Mouse (Mus musculus) c-Kit-positive CD71-positive TER-119-negative erythroid progenitor cells, embryonic 14.5 days (primary cell): Measurements from ENCODE around the gene Nudt2.
"Not testable (repeated sequence)": the region's sequence is repeated elsewhere in the genome, so short reads cannot be mapped to it uniquely, and the experiment has no call there.

ENCODE experiments used
- DNase-seq: peaks from one replicate; pipeline ENCODE4 v3.0.0-alpha.2; 2013; ENCODE audit warnings: low read depth

Gene Nudt2

GRCm38 (mm10) chr4:41464345-41465286 is at the start of gene Nudt2, which contains the start of gene Kif24:
TSS of gene Nudt2 (plus strand) at chr4:41465151.
TSS of gene Kif24 (minus strand) at chr4:41464887.
- DNase-seq, result peak; percentile 100

GRCm38 (mm10) chr4:41416966-41417365 is 48.0 kb upstream of the Nudt2 start:
- no peak for DNase-seq

DNA sequence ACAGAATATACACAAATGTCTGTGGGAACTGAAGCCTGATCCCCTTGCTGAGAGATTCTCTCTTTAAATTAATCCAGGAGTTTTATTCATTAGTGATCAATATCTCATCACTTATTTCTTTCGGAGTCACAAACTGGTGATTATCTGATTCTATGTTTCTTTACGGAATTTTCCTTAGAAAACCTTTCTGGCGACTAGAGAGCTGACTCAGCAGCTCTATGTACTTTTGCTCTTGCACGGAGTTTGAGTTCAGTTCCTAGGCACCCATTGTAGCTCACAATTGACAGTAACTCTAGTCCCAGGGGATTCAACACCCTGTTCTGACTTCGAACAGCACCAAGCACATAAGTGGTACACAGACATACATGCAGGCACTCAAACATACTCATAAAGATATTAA is 26.0 kb upstream of the Nudt2 start:
- no peak for DNase-seq

- DNase-seq, result no peak
Observed at GRCm38 (mm10) chr4:41442790-41443302, 22.1 kb upstream of the Nudt2 start.

GRCm38 (mm10) chr4:41447595-41447994 is 17.4 kb upstream of the Nudt2 start:
- no peak for DNase-seq

GRCm38 (mm10) chr4:41460690-41461089 is 4.3 kb upstream of the Nudt2 start:
- no peak for DNase-seq

- DNase-seq, result not testable (repeated sequence)
Observed at GRCm38 (mm10) chr4:41463051-41463738, 1.8 kb upstream of the Nudt2 start.

- DNase-seq, result no peak
Observed at GRCm38 (mm10) chr4:41465287-41465665, 325 bp downstream of the Nudt2 start.

GRCm38 (mm10) chr4:41468396-41469080 is 3.6 kb downstream of the Nudt2 start:
- DNase-seq, result no peak

DNA sequence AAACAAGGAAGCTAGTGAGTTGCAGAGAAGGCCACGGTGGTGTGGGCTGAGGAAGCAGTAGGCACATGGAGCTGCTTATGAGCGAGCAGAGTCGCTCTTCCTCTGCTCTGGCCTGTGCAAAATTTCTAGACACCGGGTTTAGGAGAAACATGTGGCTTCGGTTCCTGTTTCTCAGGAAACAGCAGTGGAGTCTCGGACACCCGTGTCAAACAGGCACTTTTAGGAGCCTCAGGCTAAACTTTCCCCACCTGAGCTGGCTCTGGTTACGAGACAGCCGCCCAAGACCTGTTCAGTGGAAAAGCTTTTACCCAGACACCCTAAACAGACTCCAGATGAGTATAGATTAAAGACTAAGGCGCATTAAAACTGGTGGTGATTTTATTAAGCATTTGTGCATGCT is 4.2 kb downstream of the Nudt2 start:
- no peak for DNase-seq

GRCm38 (mm10) chr4:41470051-41470683 is 5.2 kb downstream of the Nudt2 start:
- DNase-seq, result no peak

- DNase-seq, result no peak
Observed at GRCm38 (mm10) chr4:41470684-41471383, 5.9 kb downstream of the Nudt2 start.

DNA sequence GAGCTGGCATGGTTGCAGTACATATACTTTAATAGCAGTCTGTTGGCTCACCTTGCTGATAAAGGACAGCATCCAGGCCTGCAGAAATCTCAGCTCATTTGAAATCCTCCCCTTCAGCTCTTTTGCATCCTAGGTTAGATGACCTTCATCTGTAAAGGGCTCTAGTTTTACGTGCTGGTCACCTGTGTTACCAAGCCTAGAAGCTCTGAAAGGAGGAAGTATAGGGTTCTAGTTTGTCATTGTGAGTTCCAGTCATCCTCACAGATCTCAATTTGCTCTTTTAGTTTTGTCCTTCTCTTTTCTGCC is 6.4 kb downstream of the Nudt2 start:
- DNase-seq, result no peak

DNA sequence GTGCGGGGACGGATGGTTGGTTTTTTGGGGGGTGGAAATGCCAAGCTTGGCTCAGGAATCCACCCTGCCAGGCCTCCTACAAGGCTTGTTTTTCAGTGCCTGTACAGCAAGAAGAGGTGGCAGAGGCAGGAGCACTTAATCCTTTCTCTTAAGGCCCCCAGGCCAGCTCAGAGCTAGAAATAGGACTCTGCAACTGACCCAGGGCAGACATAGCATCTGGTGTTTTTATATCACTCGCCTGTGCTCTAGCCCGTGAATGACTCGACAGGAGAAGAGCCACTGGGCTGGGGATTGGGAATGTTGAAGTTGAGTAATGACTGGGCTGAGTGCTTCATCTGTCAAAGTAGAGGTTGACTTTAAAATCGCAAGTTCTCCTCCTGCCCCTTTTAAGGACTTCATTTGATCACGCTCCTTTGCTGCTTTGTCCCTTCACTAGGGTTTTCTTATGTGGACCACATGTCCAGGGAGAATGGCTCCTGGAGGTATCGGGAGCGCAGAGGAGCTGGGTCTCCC is 12.8 kb downstream of the Nudt2 start:
- no peak for DNase-seq

DNA sequence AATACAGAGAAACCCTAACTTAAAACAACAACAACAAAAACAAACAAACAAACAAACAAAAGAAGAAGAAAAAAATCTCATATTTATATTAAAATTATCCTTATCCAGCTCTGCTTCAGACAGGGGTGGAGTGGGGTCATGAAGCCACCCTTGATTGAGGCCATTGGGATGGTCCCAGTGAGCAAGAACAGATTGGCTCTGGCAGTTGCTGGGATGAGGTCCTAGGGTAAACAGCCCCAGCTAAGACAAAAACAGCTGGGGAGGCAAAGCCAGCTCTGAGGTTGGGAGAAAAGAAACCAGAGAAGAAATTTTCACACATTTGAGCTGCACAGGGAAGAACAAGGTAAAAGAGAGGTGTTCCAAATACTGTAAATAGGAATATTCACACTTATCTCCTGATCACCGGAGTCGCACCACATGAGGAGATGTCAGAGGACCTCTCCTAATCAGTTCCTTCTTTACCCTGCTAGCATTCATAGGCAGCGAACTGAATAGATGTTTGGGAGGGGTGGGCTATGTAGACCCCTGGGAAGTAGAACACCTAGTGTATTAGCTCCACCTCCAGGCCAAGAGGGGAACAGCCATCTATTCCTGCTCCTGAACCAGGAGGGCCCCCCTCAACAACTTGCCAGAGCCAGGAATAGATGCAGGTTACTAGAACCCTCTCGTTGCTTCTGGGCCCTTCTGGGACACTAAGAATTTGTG is 14.0 kb downstream of the Nudt2 start:
- no peak for DNase-seq

- no peak for DNase-seq
Observed at GRCm38 (mm10) chr4:41479456-41479804, 14.5 kb downstream of the Nudt2 start.

- DNase-seq, result no peak
Observed at GRCm38 (mm10) chr4:41480254-41480653, 15.3 kb downstream of the Nudt2 start.

DNA sequence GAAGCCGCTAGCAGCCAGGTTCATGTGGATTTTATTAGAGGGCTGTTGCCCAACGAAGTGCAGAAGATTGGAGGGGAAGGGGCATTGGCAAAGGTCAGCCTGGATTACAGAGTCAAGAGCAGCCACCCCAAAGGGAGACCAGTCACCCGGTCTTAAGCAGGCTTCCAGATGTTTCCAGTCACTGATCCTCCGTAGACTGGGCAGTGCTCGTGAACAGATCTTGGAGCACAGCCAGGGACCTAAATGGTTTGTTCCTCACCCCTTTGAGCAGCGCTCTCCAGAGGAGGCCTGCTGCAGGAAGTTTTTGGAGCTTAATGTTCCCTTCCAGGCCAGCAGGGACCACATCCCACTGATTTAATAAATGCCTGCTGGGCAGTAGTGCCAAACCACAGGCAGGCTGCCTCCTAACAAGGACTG is 16.7 kb downstream of the Nudt2 start:
- no peak for DNase-seq

- DNase-seq, result no peak
Observed at GRCm38 (mm10) chr4:41492951-41493350, 28.0 kb downstream of the Nudt2 start.

- no peak for DNase-seq
Observed at GRCm38 (mm10) chr4:41493464-41494116, 28.6 kb downstream of the Nudt2 start.
